Mouse (Mus musculus) cerebellum, adult 2 months (tissue): ENCODE measurements around the gene Tmem121.

ENCODE experiments used
- CTCF ChIP-seq: fragments of 200-500 bp; IDR thresholded peaks from 2 replicates; pipeline ENCODE4 v1.5.1; 2011; ENCODE audit warnings: low read depth, mild to moderate bottlenecking, control low read depth, low read length, moderate library complexity, borderline replicate concordance; ENCODE audit not compliant: insufficient read depth
- POLR2A ChIP-seq: fragments of 200-500 bp; IDR thresholded peaks from 2 replicates; pipeline ENCODE4 v1.6.1; 2011; ENCODE audit warnings: low read length, control low read depth, borderline replicate concordance; ENCODE audit not compliant: insufficient read depth

GRCm38 (mm10) chr12:113230741-113231140 lies 45.0 kb downstream of the Tmem121 start:
- TF ChIP-seq CTCF (no peak), POLR2A (no peak)
